Mouse (Mus musculus) cerebellum, adult (tissue): ENCODE results near the gene Nde1.

ENCODE experiments used
- ATAC-seq: cut with Nextera tagmentation; 2 replicates; pipeline ENCODE4 v1.9.2; 2017; ENCODE audit warnings: mild to moderate bottlenecking, moderate library complexity, mixed read lengths; ENCODE audit not compliant: insufficient number of reproducible peaks, low FRiP score, low TSS enrichment

The Nde1 gene

DNA sequence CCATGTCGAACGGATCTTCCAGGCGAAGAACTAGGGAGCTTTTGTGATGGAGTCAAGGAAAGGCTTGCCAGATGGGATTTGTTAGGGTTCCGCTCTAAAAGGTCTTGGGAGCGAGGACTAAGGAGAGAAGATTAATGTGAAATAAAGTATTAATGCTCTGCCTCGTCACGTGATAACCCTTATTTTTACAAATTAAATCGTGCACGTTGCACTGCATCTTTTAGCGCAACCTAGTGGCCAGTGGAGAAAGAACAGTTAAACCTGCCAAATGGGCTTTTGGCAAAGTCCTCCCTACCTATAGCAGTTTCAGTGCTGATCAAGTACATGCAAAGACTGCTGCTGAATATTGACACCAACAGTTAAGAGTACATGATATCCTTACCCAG lies 3.3 kb upstream of the Nde1 start:
- peak; percentile 32 for ATAC-seq

DNA sequence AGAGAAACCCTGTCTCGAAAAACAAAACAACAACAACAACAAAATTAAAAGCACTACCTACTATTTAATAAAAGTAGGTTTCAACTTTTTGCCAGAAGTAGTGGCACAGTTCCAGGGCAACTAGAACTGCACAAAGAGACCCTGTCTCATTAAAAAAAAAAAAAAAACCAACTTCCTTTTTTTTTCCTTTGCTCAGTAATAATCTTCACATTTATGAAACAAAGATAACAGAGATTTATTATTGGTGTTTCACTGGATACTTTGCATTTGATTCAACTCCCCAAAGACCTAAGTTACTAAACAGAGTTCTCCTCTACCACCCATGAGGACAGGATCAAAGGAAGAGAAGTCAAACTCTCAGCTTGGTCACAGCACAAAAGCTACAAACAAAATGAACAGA lies 2.1 kb upstream of the Nde1 start:
- no peak for ATAC-seq

DNA sequence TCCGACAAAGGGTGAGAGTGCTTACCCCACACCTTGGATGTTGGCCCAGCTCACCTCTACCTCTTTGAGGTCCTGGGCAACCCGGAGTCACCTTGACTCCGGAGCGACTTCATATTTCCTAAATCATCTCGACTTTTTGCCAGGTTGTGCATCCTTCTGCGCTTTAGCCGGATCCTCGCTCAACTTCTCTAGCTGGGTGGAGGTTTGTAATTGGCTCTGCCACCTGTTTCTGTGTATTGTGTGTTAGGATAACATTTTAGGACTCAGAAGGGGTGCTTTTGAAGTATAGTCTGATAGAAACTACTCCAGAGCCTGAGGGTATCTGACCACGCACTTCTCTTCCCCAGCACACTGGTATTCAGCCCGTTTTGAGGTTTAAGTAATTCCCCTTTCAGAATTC lies 656 bp downstream of the Nde1 start:
- no peak for ATAC-seq

GRCm38 (mm10) chr16:14166490-14166889 lies 3.4 kb downstream of the Nde1 start:
- ATAC-seq: no peak

DNA sequence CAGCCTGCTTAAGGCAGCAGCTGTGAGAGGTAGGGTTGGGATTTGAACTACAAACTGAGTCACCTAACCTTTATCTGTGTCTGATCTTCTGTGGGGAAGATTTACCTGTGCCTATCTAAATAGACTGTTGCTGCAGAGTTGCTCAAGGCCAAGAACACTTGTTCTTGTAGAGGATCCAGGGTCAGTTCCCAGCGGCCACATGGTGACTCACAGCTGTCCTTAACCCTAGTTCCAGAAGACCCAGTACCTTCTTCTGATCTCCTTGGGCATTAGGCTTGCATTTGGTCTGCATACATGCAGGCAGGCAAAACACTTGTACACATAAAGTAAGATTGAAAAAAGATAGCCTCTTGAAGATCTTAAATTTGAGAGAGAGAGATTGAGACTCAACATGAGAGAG lies 6.6 kb downstream of the Nde1 start:
- no peak for ATAC-seq

GRCm38 (mm10) chr16:14178041-14178440 lies 15.0 kb downstream of the Nde1 start:
- no peak for ATAC-seq

- ATAC-seq: no peak
Measured at GRCm38 (mm10) chr16:14180163-14180733, 17.2 kb downstream of the Nde1 start.

DNA sequence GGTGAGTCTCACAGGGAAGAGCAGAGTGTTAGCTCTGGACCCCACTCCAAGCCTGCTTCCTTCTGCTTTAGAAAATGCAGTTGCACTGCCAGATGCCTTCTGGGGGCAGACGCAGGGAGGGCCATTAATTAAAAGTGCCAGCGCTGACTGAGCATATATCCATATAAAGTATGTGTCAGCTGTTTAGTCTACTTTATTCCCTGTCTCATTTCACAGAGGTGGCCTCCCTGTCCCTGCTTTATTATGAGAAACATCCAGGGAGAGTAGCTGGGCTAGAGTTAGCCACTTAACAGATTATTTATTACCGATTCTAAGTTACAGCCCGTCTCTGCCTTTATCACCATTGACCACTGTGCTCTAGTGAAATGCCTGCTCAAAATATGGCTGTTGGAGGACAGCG lies 19.3 kb downstream of the Nde1 start:
- ATAC-seq: no peak

GRCm38 (mm10) chr16:14183856-14184255 lies 20.8 kb downstream of the Nde1 start:
- ATAC-seq: no peak

DNA sequence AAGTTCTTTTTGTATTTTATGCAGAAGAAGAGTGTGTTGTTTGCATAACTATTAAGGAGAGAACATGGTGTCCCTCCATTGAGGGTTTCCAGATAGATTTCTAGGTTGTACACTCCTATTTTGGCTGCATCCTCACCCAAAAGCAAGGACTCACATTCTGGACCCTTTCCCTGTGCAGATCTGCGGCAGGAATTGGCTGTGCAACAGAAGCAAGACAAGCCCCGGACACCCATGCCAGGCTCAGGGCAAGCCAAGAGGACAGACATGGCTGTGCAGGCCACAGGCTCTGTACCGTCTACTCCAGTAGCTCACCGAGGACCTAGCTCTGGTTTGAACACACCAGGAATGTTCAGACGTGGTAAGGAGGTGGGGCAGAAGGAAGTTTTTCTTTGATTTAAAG lies 22.4 kb downstream of the Nde1 start:
- ATAC-seq: no peak

DNA sequence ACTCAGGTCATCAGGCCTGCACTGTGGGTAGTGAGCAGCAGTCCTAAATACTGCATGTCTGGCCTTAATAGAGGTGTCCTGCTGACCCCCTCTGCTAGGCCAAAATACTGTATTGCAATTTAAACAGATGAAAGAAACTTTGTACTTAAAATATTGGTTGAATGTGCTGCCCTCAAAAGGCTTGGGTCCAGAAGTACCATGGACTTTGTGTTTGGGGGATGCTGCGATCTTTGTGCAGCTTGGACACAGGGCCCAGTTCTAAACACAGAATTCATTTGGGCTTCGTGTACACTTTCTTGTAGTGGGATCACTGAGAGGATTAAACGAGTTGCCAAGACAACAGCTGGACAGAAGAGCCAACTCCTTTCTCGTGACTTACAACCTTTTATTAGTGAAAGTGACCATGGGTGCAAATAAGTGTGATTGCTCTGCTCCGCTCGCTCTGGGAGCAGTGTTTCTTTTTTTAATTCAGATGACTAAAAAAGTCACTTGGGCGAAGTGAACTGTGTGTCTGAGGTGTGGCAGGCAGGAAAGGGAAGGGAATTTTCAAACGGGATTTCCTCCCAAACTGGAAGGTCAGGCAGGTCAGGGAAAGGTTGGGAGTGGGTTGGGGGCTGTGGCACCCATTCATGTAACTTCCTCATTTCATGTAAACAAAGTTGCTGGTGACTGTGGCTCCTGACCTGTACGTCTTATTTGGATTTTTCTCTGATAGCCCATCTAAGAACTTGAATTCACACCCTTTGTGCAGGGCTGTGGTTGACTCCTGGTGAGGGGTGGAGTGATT lies 31.3 kb downstream of the Nde1 start:
- no peak for ATAC-seq

DNA sequence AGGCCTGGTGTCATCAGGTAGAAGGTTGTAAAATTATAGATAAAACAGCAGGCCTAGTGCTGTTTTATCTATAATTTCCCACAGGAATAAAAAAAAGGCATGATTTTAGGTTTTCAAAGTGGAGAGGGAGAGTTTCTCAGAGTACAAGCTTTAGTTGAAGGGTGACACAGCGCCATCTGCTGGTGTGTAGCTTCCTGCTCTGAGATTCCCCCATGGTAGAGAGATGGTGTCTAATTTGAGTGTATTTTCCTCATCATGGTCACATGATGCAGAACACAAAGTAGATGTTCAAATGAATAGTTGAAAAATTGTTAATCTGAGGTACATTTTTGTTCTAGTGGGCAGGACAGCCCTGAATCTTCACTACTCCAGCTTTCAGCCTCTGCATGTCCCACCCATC lies 32.4 kb downstream of the Nde1 start:
- no peak for ATAC-seq

GRCm38 (mm10) chr16:14198798-14199197 lies 35.7 kb downstream of the Nde1 start:
- ATAC-seq: no peak

- no peak for ATAC-seq
Measured at GRCm38 (mm10) chr16:14215156-14215555, 52.1 kb downstream of the Nde1 start.

DNA sequence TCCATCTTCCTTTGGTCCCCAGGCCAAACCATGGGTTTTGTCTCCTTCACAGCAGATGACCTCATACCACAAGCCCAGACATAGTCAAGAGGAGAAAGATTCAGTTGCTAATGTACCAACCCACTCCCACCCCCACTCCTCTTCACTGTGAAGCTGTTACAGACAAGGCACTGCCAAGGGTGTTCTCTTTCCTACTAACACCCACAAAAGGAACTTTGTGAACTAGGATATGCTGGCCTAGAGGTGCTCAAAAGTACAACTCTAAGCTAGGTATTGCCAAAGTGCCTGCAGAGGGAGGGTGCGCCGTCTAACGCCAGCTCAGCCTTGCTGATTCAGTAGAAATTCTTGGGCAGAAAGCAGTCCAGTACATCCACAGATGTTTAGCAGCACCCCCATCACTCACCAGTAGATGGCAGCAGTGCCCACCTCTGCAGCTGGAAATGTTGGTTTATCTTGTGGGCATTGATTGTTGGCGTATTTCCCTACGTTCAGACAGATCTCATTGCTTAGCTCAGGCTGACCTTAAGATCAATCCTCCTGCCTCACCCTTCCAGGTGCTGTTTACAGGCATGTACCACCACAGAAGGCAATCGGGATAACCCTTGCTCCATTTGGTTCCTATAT lies 74.1 kb downstream of the Nde1 start:
- peak; percentile 40 for ATAC-seq

GRCm38 (mm10) chr16:14242059-14242458 lies 79.0 kb downstream of the Nde1 start:
- ATAC-seq: no peak
